Mouse (Mus musculus): Measurements from ENCODE around the gene Cyp4f17. TPM values are rescaled to one million over a fixed set of nuclear protein-coding genes. Genes with fewer than 3 reads are reported as not detected.
"Not testable (repeated sequence)": the region's sequence is repeated elsewhere in the genome, so short reads cannot be mapped to it uniquely, and the experiment has no call there.

Gene Cyp4f17
- polyA plus RNA-seq, 1 experiment from 2014 or later: 16.3 TPM

- not testable (repeated sequence) for H3K9ac ChIP-seq; H3K4me1 ChIP-seq; H3K27ac ChIP-seq; ATAC-seq (ENCODE audit: low FRiP score, low read depth); H3K4me2 ChIP-seq (replicated peaks); H3K9me3 ChIP-seq; H3K27me3 ChIP-seq; H3K36me3 ChIP-seq; H3K4me3 ChIP-seq
- WGBS: 73% methylated on average over 2 of the region's 2 CpGs
Observed at GRCm38 (mm10) chr17:32573286-32573685, 67.4 kb downstream of the Cyp4f17 start.

GRCm38 (mm10) chr17:32577496-32578186 lies 71.8 kb downstream of the Cyp4f17 start:
- H3K9me3 ChIP-seq: no peaks in the 10 kb centered on the region
- no peak overlapping the region for H3K9ac ChIP-seq
- H3K36me3 ChIP-seq: no peaks in the 10 kb centered on the region
- H3K27me3 ChIP-seq: no peaks in the 10 kb centered on the region
- ATAC-seq (ENCODE audit: low FRiP score, low read depth): no peak
- H3K4me1 ChIP-seq: no peaks in the 10 kb centered on the region; the same call in 1 of the 2 replicates
- no peak overlapping the region for H3K27ac ChIP-seq
- H3K4me2 ChIP-seq (replicated peaks): no peak overlapping the region
- WGBS: 47% methylated on average over 7 of the region's 7 CpGs
- no peak overlapping the region for H3K4me3 ChIP-seq

Other genes starting within 250 kb of the Cyp4f17 start
- 99.1 and 109 TPM in 2 replicates for gene Brd4, start 221.3 kb upstream of the Cyp4f17 start, polyA plus RNA-seq (2015; fragmentation: Nextera tagmentation; extraction: Ambion mirVana)
- 110 and 123 TPM in 2 replicates for gene Akap8, start 184.8 kb upstream of the Cyp4f17 start, polyA plus RNA-seq (2015; fragmentation: Nextera tagmentation; extraction: Ambion mirVana)
- 106 and 116 TPM in 2 replicates for gene Akap8l, start 155.4 kb upstream of the Cyp4f17 start, polyA plus RNA-seq (2015; fragmentation: Nextera tagmentation; extraction: Ambion mirVana)
- 23.4 and 25.2 TPM in 2 replicates for gene Wiz, start 116.6 kb upstream of the Cyp4f17 start, polyA plus RNA-seq (2015; fragmentation: Nextera tagmentation; extraction: Ambion mirVana)
- gene Rasal3, start 102.5 kb upstream of the Cyp4f17 start, polyA plus RNA-seq (2015; fragmentation: Nextera tagmentation; extraction: Ambion mirVana): 0.85 and 1.1 TPM in 2 replicates
- 0.09 TPM in 2 replicates for gene Pglyrp2, start 81.9 kb upstream of the Cyp4f17 start, polyA plus RNA-seq (2015; fragmentation: Nextera tagmentation; extraction: Ambion mirVana)
- 0.79 and 1.9 TPM in 2 replicates for gene Cyp4f39, start 53.3 kb upstream of the Cyp4f17 start, polyA plus RNA-seq (2015; fragmentation: Nextera tagmentation; extraction: Ambion mirVana)
- gene Cyp4f16, start 30.5 kb downstream of the Cyp4f17 start, polyA plus RNA-seq (2015; fragmentation: Nextera tagmentation; extraction: Ambion mirVana): 23.9 and 27.2 TPM in 2 replicates
- not detected in 2 replicates for gene Cyp4f37, start 115.3 kb downstream of the Cyp4f17 start, polyA plus RNA-seq (2015; fragmentation: Nextera tagmentation; extraction: Ambion mirVana)
- gene Cyp4f40, start 152.8 kb downstream of the Cyp4f17 start, polyA plus RNA-seq (2015; fragmentation: Nextera tagmentation; extraction: Ambion mirVana): not detected in 2 replicates
- gene Cyp4f15, start 179.6 kb downstream of the Cyp4f17 start, polyA plus RNA-seq (2015; fragmentation: Nextera tagmentation; extraction: Ambion mirVana): 0.13 and 0.36 TPM in 2 replicates